ENCODE assay signal across 32 mouse cellular contexts in the genomic region with DNA sequence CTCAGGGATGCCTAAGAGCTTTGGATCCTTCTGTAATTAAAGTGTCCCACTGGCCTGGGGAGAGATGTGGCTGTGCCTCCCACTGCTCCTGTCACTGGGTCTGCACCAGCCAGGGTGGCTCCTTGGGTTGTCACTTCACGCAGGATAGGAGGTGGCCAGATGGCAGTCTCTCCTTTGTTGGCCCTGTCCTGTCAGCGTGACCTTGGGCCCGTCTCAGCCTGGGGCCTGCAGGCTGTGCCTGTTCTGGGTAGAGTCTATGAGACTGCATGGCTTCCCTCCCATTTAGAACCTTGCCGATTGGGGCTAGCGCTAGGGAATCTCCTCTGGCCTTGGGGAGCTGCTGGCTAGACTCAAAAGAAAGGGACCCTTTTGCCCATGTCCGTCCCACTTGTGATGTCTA. TPM values are rescaled to one million over a fixed set of nuclear protein-coding genes. Genes with fewer than 3 reads are reported as not detected.
DNase-seq lines count a peak whose midpoint lies in the region; ATAC-seq lines count a peak whose summit lies in the region.
"Had no signal": no experiment of that assay in that cellular context is flagged by ENCODE, and none has a peak within 500 bp of the region (broad histone marks: within the 10 kb centered on the region; RNA-seq: fewer than 3 reads in every experiment).

No protein-coding gene starts in this region.

- peak overlapping the region; percentile 47 to 64 for H3K27ac ChIP-seq in heart, embryonic 14.5 days (replicated peaks in 1 of 2; ENCODE audit: control insufficient read depth in 1 of 2, insufficient read depth in 1 of 2, low read depth in 2 of 2, low read length in 2 of 2)
- H3K27ac ChIP-seq: embryonic facial prominence, embryonic 10.5 days; embryonic facial prominence, embryonic 15.5 days; hindbrain, embryonic 12.5 days; liver, embryonic 13.5 days; midbrain, embryonic 12.5 days; neural tube, embryonic 13.5 days had no signal

- no peaks in the 10 kb centered on the region for H3K36me3 ChIP-seq in heart, embryonic 14.5 days (ENCODE audit: control insufficient read depth, insufficient read depth, low read length)
- H3K36me3 ChIP-seq: embryonic facial prominence, embryonic 10.5 days; embryonic facial prominence, embryonic 15.5 days; hindbrain, embryonic 12.5 days; liver, embryonic 13.5 days; midbrain, embryonic 12.5 days; neural tube, embryonic 13.5 days had no signal

- WGBS in heart, embryonic 14.5 days: 33% methylated on average over 6 of the region's 6 CpGs

- H3K4me3 ChIP-seq in heart, embryonic 14.5 days (ENCODE audit: control insufficient read depth in 1 of 2, insufficient read depth in 1 of 2, low read depth in 1 of 2, low read length in 2 of 2): no peak overlapping the region
- H3K4me3 ChIP-seq: embryonic facial prominence, embryonic 10.5 days; embryonic facial prominence, embryonic 15.5 days; hindbrain, embryonic 12.5 days; liver, embryonic 13.5 days; megakaryocyte, embryonic 14.5 days; midbrain, embryonic 12.5 days; myocyte; neural tube, embryonic 13.5 days had no signal

- intact Hi-C loops in heart, postnatal 36 days (cut with DNase I): loop anchor here (2.0 kb wide), 1 partner anchor 134 kb away; no protein-coding TSS in a partner anchor

- DNase-seq in heart, adult 11 months: peak; percentile 89
- no peak for DNase-seq in heart, adult 8-10 months (ENCODE audit: low spot score)
- no peak for DNase-seq in heart, postnatal 36 days
- DNase-seq in adrenal gland, adult 2 months: peak; percentile 75
- DNase-seq in adrenal gland, postnatal 14 days: peak; percentile 69
- no peak for DNase-seq in spleen, postnatal 14 days (ENCODE audit: low spot score in 2 of 2)
- DNase-seq: cerebellum, adult 18-20 months; cerebellum, postnatal 25 days; gastrocnemius, postnatal 14 days; kidney, adult 9 months; kidney, postnatal 10 days; layer of hippocampus, postnatal 36 days; left cerebral cortex, postnatal 4 days; liver, embryonic 13.5 days; lung, postnatal 4 days; thymus, postnatal 4 days had no signal

- H3K9ac ChIP-seq in heart, embryonic 14.5 days (ENCODE audit: low read length): peak overlapping the region; percentile 21; the same call in 1 of the 2 replicates
- H3K9ac ChIP-seq: embryonic facial prominence, embryonic 15.5 days; hindbrain, embryonic 12.5 days; liver, embryonic 13.5 days; midbrain, embryonic 12.5 days; neural tube, embryonic 13.5 days had no signal

- no peaks in the 10 kb centered on the region for H3K9me3 ChIP-seq in heart, embryonic 14.5 days (ENCODE audit: control insufficient read depth, low read length)
- H3K9me3 ChIP-seq: embryonic facial prominence, embryonic 10.5 days; embryonic facial prominence, embryonic 15.5 days; hindbrain, embryonic 12.5 days; liver, embryonic 13.5 days; megakaryocyte, embryonic 14.5 days; midbrain, embryonic 12.5 days; neural tube, embryonic 13.5 days had no signal

- H3K4me2 ChIP-seq in heart, embryonic 14.5 days (ENCODE audit: low read length): no peak overlapping the region
- H3K4me2 ChIP-seq: embryonic facial prominence, embryonic 15.5 days; hindbrain, embryonic 12.5 days; liver, embryonic 13.5 days; midbrain, embryonic 12.5 days; neural tube, embryonic 13.5 days had no signal

- no peak for ATAC-seq in heart, embryonic 14.5 days (ENCODE audit: insufficient number of reproducible peaks, insufficient read depth, low FRiP score, low read depth)
- ATAC-seq: forebrain, embryonic 14.5 days; intestine, embryonic 16.5 days; lung, postnatal 0 days; Patski had no signal

- H3K27me3 ChIP-seq in heart, embryonic 14.5 days (ENCODE audit: control insufficient read depth, insufficient read depth, low read length): peaks cover 4% of the 10 kb centered on the region; the same call in 1 of the 2 replicates

- H3K4me1 ChIP-seq in heart, embryonic 14.5 days (ENCODE audit: control insufficient read depth in 2 of 2, insufficient read depth in 2 of 2, low read length in 2 of 2): peaks cover 45 to 57% of the 10 kb centered on the region in 2 experiments
- H3K4me1 ChIP-seq: embryonic facial prominence, embryonic 15.5 days; liver, embryonic 13.5 days; megakaryocyte, embryonic 14.5 days; neural tube, embryonic 13.5 days had no signal

RNA-seq across cellular contexts. Expression of a gene that starts 13.9 kb away (rescaled TPM):
- total RNA-seq in heart, adult 8-10 months (2022): under 1 TPM in 3 of 4 experiments, not detected in 1; 0.28 to 0.46 (median 0.33) TPM
- 0.47 and 0.55 TPM in 2 replicates for polyA plus RNA-seq in heart, embryonic 14.5 days (2014; fragmentation: Nextera tagmentation; extraction: Ambion mirVana)
- under 1 TPM in 1 of 2 experiments, not detected in 1; 0.47 TPM for total RNA-seq in heart, postnatal 36 days (2021)
- total RNA-seq in adrenal gland, adult 2 months (2021): under 1 TPM in 1 of 2 experiments, not detected in 1; 0.17 TPM
- polyA plus RNA-seq in adrenal gland, adult 2 months (2012; rRNA removed): 0.17 TPM in 1 of 2 replicates, not detected in the other
- total RNA-seq in adrenal gland, postnatal 14 days (2021): not detected in 2 replicates
- total RNA-seq: gastrocnemius, postnatal 14 days; granulocyte monocyte progenitor cell, adult 5-6 weeks; MEL had no signal
- polyA plus RNA-seq: embryonic facial prominence, embryonic 10.5 days; intestine, embryonic 16.5 days; large intestine, adult 2 months; liver, embryonic 13.5 days; myocyte; Patski; stomach, embryonic 14.5 days had no signal

RNA-seq across cellular contexts. Expression of a gene that starts 28.8 kb away (rescaled TPM):
- total RNA-seq in heart, adult 8-10 months (2022): not detected
- polyA plus RNA-seq in heart, embryonic 14.5 days (2014; fragmentation: Nextera tagmentation; extraction: Ambion mirVana): 0.16 and 0.18 TPM in 2 replicates
- not detected for total RNA-seq in heart, postnatal 36 days (2021)
- total RNA-seq in adrenal gland, adult 2 months (2021): 1 to 10 TPM in 1 of 2 experiments, under 1 TPM in 1; 0.97 to 1.0 TPM
- polyA plus RNA-seq in adrenal gland, adult 2 months (2012; rRNA removed): 0.36 and 0.54 TPM in 2 replicates
- 0.15 TPM in 1 of 2 replicates, not detected in the other for total RNA-seq in adrenal gland, postnatal 14 days (2021)
- total RNA-seq: gastrocnemius, postnatal 14 days; granulocyte monocyte progenitor cell, adult 5-6 weeks; MEL had no signal
- polyA plus RNA-seq: hindbrain, embryonic 12.5 days; liver, embryonic 13.5 days; myocyte; Patski; stomach, embryonic 14.5 days had no signal

RNA-seq across cellular contexts. Expression of a gene that starts 34.7 kb away (rescaled TPM):
- 1 to 10 TPM; 3.9 to 9.7 (median 7.7) TPM for total RNA-seq in heart, adult 8-10 months (2022)
- 8.8 and 9.9 TPM in 2 replicates for polyA plus RNA-seq in heart, embryonic 14.5 days (2014; fragmentation: Nextera tagmentation; extraction: Ambion mirVana)
- total RNA-seq in heart, postnatal 36 days (2021): 1 to 10 TPM; 5.4 to 6.5 TPM
- total RNA-seq in adrenal gland, adult 2 months (2021): 10 to 100 TPM; 77.1 to 96.1 TPM
- polyA plus RNA-seq in adrenal gland, adult 2 months (2012; rRNA removed): 163 and 202 TPM in 2 replicates
- total RNA-seq in adrenal gland, postnatal 14 days (2021): 38.4 and 45.4 TPM in 2 replicates
- total RNA-seq: granulocyte monocyte progenitor cell, adult 5-6 weeks had no signal

Comparison
In these comparisons a context has a peak if more than half of its experiments do, and no peak if none do; other contexts are left out.
1. DNase-seq: peak in heart, adult 11 months (single experiment), adrenal gland, adult 2 months (single experiment) and adrenal gland, postnatal 14 days (single experiment); none in heart, adult 8-10 months (single experiment), heart, postnatal 36 days (0 of 2) and spleen, postnatal 14 days (0 of 2).